Mouse (Mus musculus) limb, embryonic 15.5 days (tissue): ENCODE measurements around the gene Nol11. TPM values are rescaled to one million over a fixed set of nuclear protein-coding genes. Genes with fewer than 3 reads are reported as not detected.

Experiments
- ATAC-seq: fragments of 200-750 bp; cut with Nextera tagmentation; 2 replicates; pipeline ENCODE4 v1.8.0; 2017; ENCODE audit warnings: low read depth, moderate TSS enrichment; ENCODE audit not compliant: insufficient number of reproducible peaks, low FRiP score, low TSS enrichment
- H3K27ac ChIP-seq: fragments of 300-500 bp; sonication (generic); 2 replicates; pipeline ENCODE4 v1.5.1; 2015; ENCODE audit warnings: moderate library complexity, mild to moderate bottlenecking, inconsistent platforms
- H3K27me3 ChIP-seq: fragments of 300-500 bp; sonication (generic); 2 replicates; pipeline ENCODE4 v1.6.1; 2015; ENCODE audit warnings: inconsistent platforms
- H3K36me3 ChIP-seq: fragments of 300-500 bp; sonication (generic); 2 replicates; pipeline ENCODE4 v1.6.1; 2015; ENCODE audit warnings: inconsistent platforms
- H3K4me1 ChIP-seq: fragments of 300-500 bp; sonication (generic); 2 replicates; pipeline ENCODE4 v1.6.1; 2015; ENCODE audit warnings: inconsistent platforms
- H3K4me2 ChIP-seq: fragments of 300-500 bp; sonication (generic); 2 replicates; pipeline ENCODE4 v1.6.1; 2015; ENCODE audit warnings: mild to moderate bottlenecking, inconsistent platforms
- H3K4me3 ChIP-seq: fragments of 300-500 bp; sonication (generic); 2 replicates; pipeline ENCODE4 v1.5.1; 2015; ENCODE audit warnings: mild to moderate bottlenecking, inconsistent platforms
- H3K9ac ChIP-seq: fragments of 300-500 bp; sonication (generic); 2 replicates; pipeline ENCODE4 v1.6.1; 2015; ENCODE audit warnings: inconsistent platforms
- H3K9me3 ChIP-seq: fragments of 300-500 bp; sonication (generic); 2 replicates; pipeline ENCODE4 v1.6.1; 2016; ENCODE audit warnings: inconsistent platforms
- WGBS: fragments of 180-500 bp; shearing (Covaris S2); methylation state at CpG from one replicate; pipeline ENCODE4 v1.1.7; 2015; 5-methylcytosine and 5-hydroxymethylcytosine counted together
- polyA plus RNA-seq: library from polyadenylated mRNA; unstranded; fragments of >200 nt; fragmentation: Nextera tagmentation; extraction: Ambion mirVana; gene quantifications from 2 replicates; pipeline ENCODE4 v1.2.1, GENCODE M21; 2015

Nol11 gene
- polyA plus RNA-seq, 1 experiment from 2014 or later, result 45.0 TPM

GRCm38 (mm10) chr11:107215111-107215510 is 25.9 kb upstream of the Nol11 start:
- Histone ChIP-seq H3K27ac (no peak overlapping the region), H3K27me3 (no peaks in the 10 kb centered on the region), H3K4me2 (no peak overlapping the region), H3K36me3 (0 out of 2 replicates have a peak, but pooled peaks cover 14% of the 10 kb centered on the region), H3K9ac (no peak overlapping the region), H3K4me3 (no peak overlapping the region), H3K9me3 (no peaks in the 10 kb centered on the region), H3K4me1 (no peaks in the 10 kb centered on the region)
- ATAC-seq, result no peak
- WGBS, result 85% methylated on average over 9 of the region's 9 CpGs

GRCm38 (mm10) chr11:107213745-107214144 is 24.6 kb upstream of the Nol11 start:
- Histone ChIP-seq H3K9ac (no peak overlapping the region), H3K4me2 (no peak overlapping the region), H3K27ac (no peak overlapping the region), H3K27me3 (no peaks in the 10 kb centered on the region), H3K36me3 (0 out of 2 replicates have a peak, but pooled peaks cover 15% of the 10 kb centered on the region), H3K4me1 (no peaks in the 10 kb centered on the region), H3K4me3 (no peak overlapping the region), H3K9me3 (no peaks in the 10 kb centered on the region)
- WGBS, result 68% methylated on average over 5 of the region's 5 CpGs
- no peak for ATAC-seq

- H3K4me2 ChIP-seq, result no peak overlapping the region
- no peak overlapping the region for H3K9ac ChIP-seq
- peaks cover 2% of the 10 kb centered on the region; the same call in 1 of the 2 replicates for H3K4me1 ChIP-seq
- H3K27me3 ChIP-seq, result no peaks in the 10 kb centered on the region
- H3K9me3 ChIP-seq, result no peaks in the 10 kb centered on the region
- H3K36me3 ChIP-seq, result 0 out of 2 replicates have a peak, but pooled peaks cover 10% of the 10 kb centered on the region
- ATAC-seq, result no peak
- H3K27ac ChIP-seq, result no peak overlapping the region
- no peak overlapping the region for H3K4me3 ChIP-seq
- WGBS, result 66% methylated on average over 13 of the region's 13 CpGs
These were observed 20.6 kb upstream of the Nol11 start for GRCm38 (mm10) chr11:107209818-107210217.

GRCm38 (mm10) chr11:107201773-107202172 is 12.6 kb upstream of the Nol11 start:
- Histone ChIP-seq H3K4me2 (no peak overlapping the region), H3K4me3 (no peak overlapping the region), H3K9ac (no peak overlapping the region), H3K36me3 (no peaks in the 10 kb centered on the region), H3K27ac (no peak overlapping the region), H3K27me3 (no peaks in the 10 kb centered on the region), H3K9me3 (no peaks in the 10 kb centered on the region), H3K4me1 (peaks cover 2% of the 10 kb centered on the region; the same call in 1 of the 2 replicates)
- no peak for ATAC-seq
- WGBS, result 76% methylated on average over 11 of the region's 11 CpGs

- ATAC-seq, result no peak
- Histone ChIP-seq H3K4me1 (no peaks in the 10 kb centered on the region), H3K4me3 (no peak overlapping the region), H3K27me3 (no peaks in the 10 kb centered on the region), H3K27ac (no peak overlapping the region), H3K9me3 (no peaks in the 10 kb centered on the region), H3K9ac (no peak overlapping the region), H3K36me3 (no peaks in the 10 kb centered on the region), H3K4me2 (no peak overlapping the region)
- 75% methylated on average over 5 of the region's 5 CpGs for WGBS
These were observed 10.1 kb upstream of the Nol11 start for GRCm38 (mm10) chr11:107199281-107199680.

- no peaks in the 10 kb centered on the region for H3K36me3 ChIP-seq
- 76% methylated on average over 2 of the region's 2 CpGs for WGBS
- no peak overlapping the region for H3K9ac ChIP-seq
- no peaks in the 10 kb centered on the region for H3K4me1 ChIP-seq
- no peaks in the 10 kb centered on the region for H3K27me3 ChIP-seq
- no peak overlapping the region for H3K4me3 ChIP-seq
- H3K4me2 ChIP-seq, result no peak overlapping the region
- no peak for ATAC-seq
- H3K9me3 ChIP-seq, result no peaks in the 10 kb centered on the region
- no peak overlapping the region for H3K27ac ChIP-seq
These were observed 6.2 kb upstream of the Nol11 start for GRCm38 (mm10) chr11:107195334-107195733.

GRCm38 (mm10) chr11:107190376-107190775 is 1.2 kb upstream of the Nol11 start:
- Histone ChIP-seq H3K36me3 (peaks cover 8% of the 10 kb centered on the region), H3K27ac (no peak overlapping the region), H3K4me1 (peaks cover 7% of the 10 kb centered on the region), H3K4me3 (no peak overlapping the region), H3K9ac (no peak overlapping the region), H3K4me2 (no peak overlapping the region), H3K27me3 (no peaks in the 10 kb centered on the region), H3K9me3 (no peaks in the 10 kb centered on the region)
- WGBS, result 66% methylated on average over 2 of the region's 2 CpGs
- ATAC-seq, result no peak

- 89% methylated on average over 8 of the region's 8 CpGs for WGBS
- Histone ChIP-seq H3K4me3 (no peak overlapping the region), H3K27me3 (no peaks in the 10 kb centered on the region), H3K4me1 (peaks cover 7% of the 10 kb centered on the region), H3K9ac (no peak overlapping the region), H3K36me3 (peaks cover 65% of the 10 kb centered on the region), H3K9me3 (no peaks in the 10 kb centered on the region), H3K27ac (no peak overlapping the region), H3K4me2 (no peak overlapping the region)
- ATAC-seq, result no peak
These were observed 5.4 kb downstream of the Nol11 start for GRCm38 (mm10) chr11:107183777-107184176.

- no peak overlapping the region for H3K9ac ChIP-seq
These were observed 28.0 kb downstream of the Nol11 start for GRCm38 (mm10) chr11:107161215-107161614.

GRCm38 (mm10) chr11:107159034-107159433 is 30.1 kb downstream of the Nol11 start:
- no peak overlapping the region for H3K27ac ChIP-seq
- H3K4me1 ChIP-seq, result no peaks in the 10 kb centered on the region
- H3K4me3 ChIP-seq, result no peak overlapping the region
- 39% methylated on average over 1 of the region's 1 CpGs for WGBS
- no peaks in the 10 kb centered on the region for H3K36me3 ChIP-seq
- ATAC-seq, result no peak
- H3K4me2 ChIP-seq, result no peak overlapping the region
- H3K9ac ChIP-seq, result no peak overlapping the region
- no peaks in the 10 kb centered on the region for H3K27me3 ChIP-seq
- H3K9me3 ChIP-seq, result no peaks in the 10 kb centered on the region

More at GRCm38 (mm10) chr11:107161215-107161614, 28.0 kb downstream of the Nol11 start:
- peaks cover 14% of the 10 kb centered on the region for H3K36me3 ChIP-seq
- H3K4me3 ChIP-seq, result no peak overlapping the region
- no peak overlapping the region for H3K4me2 ChIP-seq
- H3K4me1 ChIP-seq, result no peaks in the 10 kb centered on the region
- no peaks in the 10 kb centered on the region for H3K9me3 ChIP-seq
- WGBS, result 80% methylated on average over 4 of the region's 4 CpGs
- no peaks in the 10 kb centered on the region for H3K27me3 ChIP-seq
- no peak for ATAC-seq
- no peak overlapping the region for H3K27ac ChIP-seq

GRCm38 (mm10) chr11:107156977-107157642 is 32.1 kb downstream of the Nol11 start:
- no peak overlapping the region for H3K4me3 ChIP-seq
- WGBS, result 42% methylated on average over 5 of the region's 5 CpGs
- H3K9ac ChIP-seq, result no peak overlapping the region
- 0 out of 2 replicates have a peak overlapping the region, but pooled peaks have one; percentile 27 for H3K27ac ChIP-seq
- no peaks in the 10 kb centered on the region for H3K27me3 ChIP-seq
- ATAC-seq, result no peak
- H3K4me1 ChIP-seq, result no peaks in the 10 kb centered on the region
- H3K36me3 ChIP-seq, result no peaks in the 10 kb centered on the region
- no peak overlapping the region for H3K4me2 ChIP-seq
- no peaks in the 10 kb centered on the region for H3K9me3 ChIP-seq

- Histone ChIP-seq H3K4me3 (no peak overlapping the region), H3K4me2 (no peak overlapping the region), H3K27me3 (no peaks in the 10 kb centered on the region), H3K9ac (no peak overlapping the region), H3K36me3 (no peaks in the 10 kb centered on the region), H3K4me1 (no peaks in the 10 kb centered on the region), H3K9me3 (no peaks in the 10 kb centered on the region), H3K27ac (no peak overlapping the region)
- WGBS, result 72% methylated on average over 5 of the region's 5 CpGs
- ATAC-seq, result no peak
These were observed 33.9 kb downstream of the Nol11 start for GRCm38 (mm10) chr11:107155292-107155691.
